Mouse (Mus musculus) lung, postnatal 14 days (tissue): ENCODE measurements around the gene Gpc2.

Source experiments
- DNase-seq: peaks from one replicate; pipeline ENCODE4 v3.0.0; 2021

The Gpc2 gene

DNA sequence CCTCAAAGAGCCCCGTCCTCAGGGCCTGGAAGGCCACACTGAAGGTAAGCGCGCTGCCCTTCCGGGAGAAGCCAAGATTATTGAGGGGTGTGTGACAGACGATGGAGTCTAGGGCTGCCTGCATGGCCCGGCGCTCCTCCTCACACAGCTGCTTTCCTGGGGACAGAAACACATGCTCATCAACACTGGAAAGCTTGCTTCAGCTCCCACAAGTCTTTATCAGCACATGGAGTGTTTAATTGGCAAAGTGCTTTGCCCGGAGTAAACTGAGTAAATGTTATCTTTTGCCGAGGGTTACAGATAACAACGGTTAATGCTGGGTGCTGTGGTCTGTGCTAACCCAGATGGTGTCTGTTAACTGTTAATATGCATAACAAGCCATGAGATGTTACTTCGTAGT lies 19.0 kb downstream of the Gpc2 start:
- DNase-seq, result no peak

GRCm38 (mm10) chr5:138260051-138260450 lies 19.8 kb downstream of the Gpc2 start:
- no peak for DNase-seq

DNA sequence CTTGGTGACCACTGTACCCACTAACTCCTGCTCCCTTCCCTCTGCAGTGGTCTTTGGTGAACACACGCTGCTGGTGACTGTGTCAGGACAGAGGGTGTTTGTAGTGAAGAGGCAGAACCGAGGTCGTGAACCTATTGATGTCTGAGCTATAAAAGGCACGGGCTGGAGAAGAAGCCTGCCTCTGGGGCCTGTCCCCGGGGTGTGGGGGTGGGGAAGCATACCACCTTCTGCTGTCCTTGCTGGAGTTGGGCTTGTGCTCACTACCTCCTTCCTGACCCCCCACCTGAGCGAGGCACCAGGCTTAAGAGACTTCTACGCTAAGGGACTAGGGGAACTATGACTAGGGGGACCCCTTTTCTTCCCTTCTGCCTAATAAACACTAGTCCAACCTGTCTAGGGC lies 20.8 kb downstream of the Gpc2 start:
- no peak for DNase-seq

DNA sequence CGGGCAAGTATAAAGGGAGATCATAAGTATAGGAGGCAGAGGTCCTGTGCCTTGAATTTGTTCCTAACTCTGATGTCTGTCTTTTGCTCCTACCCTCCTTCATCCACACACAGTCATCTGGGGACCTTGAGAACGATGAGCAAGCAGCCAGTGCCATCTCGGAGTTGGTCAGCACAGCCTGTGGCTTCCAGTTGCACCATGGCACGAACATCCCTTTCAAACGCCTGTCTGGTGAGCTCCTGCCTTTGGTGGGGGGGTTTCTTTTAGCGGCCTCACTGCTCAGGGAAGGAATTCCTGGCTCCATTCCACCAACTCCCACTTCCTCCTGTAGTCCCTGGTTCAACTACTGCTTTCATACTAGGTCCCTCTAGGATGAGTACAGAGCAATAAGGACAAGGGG lies 21.3 kb downstream of the Gpc2 start:
- no peak for DNase-seq

GRCm38 (mm10) chr5:138258078-138258477 lies 21.7 kb downstream of the Gpc2 start:
- DNase-seq, result no peak

GRCm38 (mm10) chr5:138257585-138257978 lies 22.2 kb downstream of the Gpc2 start:
- no peak for DNase-seq

DNA sequence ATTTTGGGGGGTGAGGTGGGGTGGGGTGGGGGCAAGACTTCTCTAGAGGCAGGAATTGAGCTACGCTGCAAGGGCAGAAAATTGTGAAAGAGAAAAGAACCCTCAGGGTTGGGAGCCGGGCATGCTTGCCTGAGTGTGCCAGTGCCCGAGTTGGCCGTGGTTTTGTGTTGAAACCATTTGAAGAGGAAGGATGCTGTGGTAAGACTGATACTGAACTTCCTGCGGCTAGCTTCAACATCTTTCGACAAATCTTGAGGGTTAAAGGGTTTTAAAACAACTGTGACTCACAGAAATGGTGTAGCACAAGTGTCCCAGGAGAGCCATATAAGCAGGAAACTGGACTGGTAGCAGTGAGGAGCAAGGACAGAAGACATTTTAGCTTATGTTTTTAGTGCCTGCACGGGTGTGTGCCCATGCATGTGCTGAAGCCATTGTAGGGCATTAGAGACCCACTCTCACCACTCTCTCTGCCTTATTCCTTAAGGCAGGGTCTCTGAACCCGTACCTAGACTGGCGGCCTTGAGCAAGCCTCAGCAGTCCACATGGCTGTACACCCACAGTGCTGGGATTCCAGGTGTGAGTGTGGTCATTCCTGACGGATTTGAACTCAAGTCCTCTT lies 22.7 kb downstream of the Gpc2 start:
- DNase-seq, result no peak

DNA sequence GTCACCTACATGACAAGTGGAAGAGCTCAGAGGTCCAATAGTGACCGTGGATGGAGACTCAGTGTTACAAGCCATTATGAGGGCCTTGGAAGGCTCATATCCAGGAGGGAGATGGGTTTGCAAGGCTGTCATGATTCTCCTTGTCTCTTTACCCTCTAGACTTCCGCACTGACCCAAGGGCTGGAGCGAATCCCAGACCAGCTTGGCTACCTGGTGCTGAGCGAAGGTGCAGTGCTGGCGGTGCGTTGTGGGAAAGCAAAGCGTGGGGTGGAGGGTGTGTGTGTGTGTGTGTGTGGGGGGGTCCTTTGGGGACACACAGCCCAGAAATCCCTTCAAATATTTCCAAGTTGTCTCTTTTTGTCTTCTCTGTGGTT lies 23.7 kb downstream of the Gpc2 start:
- no peak for DNase-seq

GRCm38 (mm10) chr5:138255353-138256093 lies 24.3 kb downstream of the Gpc2 start, which contains the start of gene Lamtor4:
Lamtor4 (plus strand) TSS chr5:138255482.
- DNase-seq, result peak; percentile 92

- DNase-seq, result no peak
Measured at GRCm38 (mm10) chr5:138253061-138253460, 26.7 kb downstream of the Gpc2 start.

DNA sequence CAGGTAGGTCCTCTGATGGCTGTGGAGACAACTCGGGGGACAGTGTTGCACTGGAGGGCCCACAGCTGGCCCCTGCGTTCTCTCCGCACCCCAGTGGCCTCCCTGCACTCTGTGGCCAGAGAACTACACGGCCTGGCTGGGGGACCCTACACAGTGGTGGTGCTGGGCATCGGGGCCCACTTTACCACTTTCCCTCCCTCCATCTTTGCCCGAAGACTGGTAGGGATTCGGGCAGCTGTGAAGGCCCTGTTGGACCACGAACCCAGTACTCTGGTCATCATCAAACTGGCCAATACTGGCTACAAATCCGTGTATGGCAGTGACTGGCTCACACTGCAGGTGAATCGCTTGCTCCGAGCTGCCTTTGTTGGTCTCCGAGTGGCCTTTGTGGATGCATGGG lies 28.7 kb downstream of the Gpc2 start:
- DNase-seq, result no peak

DNA sequence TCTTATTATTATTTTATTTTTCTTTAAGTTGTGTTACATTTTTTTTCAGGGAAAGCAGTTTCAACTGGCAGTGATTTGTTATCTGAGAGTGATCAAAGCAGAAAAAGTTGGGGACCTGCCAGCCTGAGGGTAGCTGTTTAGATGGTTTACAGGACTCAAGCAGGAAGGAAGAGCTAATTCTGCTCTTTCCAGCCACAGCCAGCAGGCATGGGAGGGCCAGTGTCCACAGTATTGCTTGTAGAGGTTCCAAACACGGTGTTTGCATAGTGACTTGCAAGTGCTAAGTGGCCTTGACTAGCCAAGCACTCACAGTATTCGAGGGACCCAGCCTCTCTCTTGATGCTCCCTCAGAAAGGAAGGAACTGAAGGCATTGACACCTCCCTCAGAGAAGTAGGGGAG lies 38.3 kb downstream of the Gpc2 start:
- DNase-seq, result peak; percentile 11

GRCm38 (mm10) chr5:138234224-138234623 lies 45.6 kb downstream of the Gpc2 start:
- no peak for DNase-seq

DNA sequence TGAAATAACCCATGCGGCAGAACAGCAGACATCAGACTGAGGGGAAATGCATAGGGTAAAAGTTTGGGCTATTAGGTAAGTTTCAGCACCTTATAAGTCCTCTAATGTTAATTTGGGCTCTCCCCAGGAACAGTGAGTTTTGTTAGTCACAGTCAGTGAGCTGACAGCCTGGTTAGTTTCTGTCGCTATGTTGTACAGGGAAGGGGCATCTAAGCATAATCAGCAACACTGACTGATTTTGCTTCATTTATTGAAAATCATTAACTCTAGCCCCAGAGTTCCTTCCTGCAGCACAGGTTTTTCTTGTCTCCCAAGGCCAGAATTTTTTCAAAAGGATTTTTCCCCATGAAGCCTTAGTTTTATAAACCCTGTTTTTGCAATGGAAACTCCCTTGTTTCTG lies 46.0 kb downstream of the Gpc2 start:
- no peak for DNase-seq

GRCm38 (mm10) chr5:138229511-138229910 lies 50.3 kb downstream of the Gpc2 start:
- no peak for DNase-seq

GRCm38 (mm10) chr5:138228026-138228425 lies 51.8 kb downstream of the Gpc2 start:
- DNase-seq, result peak; percentile 35

GRCm38 (mm10) chr5:138227367-138227766 lies 52.4 kb downstream of the Gpc2 start:
- no peak for DNase-seq

GRCm38 (mm10) chr5:138226491-138226890 lies 53.3 kb downstream of the Gpc2 start:
- DNase-seq, result no peak

DNA sequence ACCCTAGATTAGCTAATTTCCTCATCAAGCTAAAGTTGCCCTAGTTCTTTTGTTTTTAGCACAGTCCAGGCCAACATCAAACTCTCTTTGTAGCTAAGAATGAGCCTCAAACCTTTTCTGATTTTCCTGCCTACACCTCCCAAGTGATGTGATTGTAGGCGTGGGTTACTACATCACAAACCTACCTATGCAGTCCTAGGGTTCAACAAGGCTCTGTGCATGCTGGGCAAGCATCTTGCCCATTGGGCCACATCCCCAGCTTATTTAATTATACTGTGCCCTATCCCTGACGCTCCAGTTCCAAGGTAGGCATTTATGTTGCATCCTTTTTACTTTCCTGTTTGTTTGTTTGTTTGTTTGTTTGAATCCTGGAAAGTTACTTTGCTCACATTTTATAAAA lies 54.1 kb downstream of the Gpc2 start, which contains the start of gene Nxpe5:
Gene Nxpe5 (plus strand): TSS at position 199 of the 400 bp plus-strand sequence.
- no peak for DNase-seq
